Mouse (Mus musculus) adrenal gland, adult 18-20 months (tissue): Measurements from ENCODE around the gene Hexb. TPM values are rescaled to one million over a fixed set of nuclear protein-coding genes. Genes with fewer than 3 reads are reported as not detected.
"Not testable (repeated sequence)": the region's sequence is repeated elsewhere in the genome, so short reads cannot be mapped to it uniquely, and the experiment has no call there.

ENCODE experiments used
- DNase-seq, 2 experiments: peaks; one replicate each; pipeline ENCODE4 v3.0.0; 2021 to 2022; ENCODE audit warnings: low spot score in 2 of 2
- total RNA-seq, 2 experiments: library from RNA; stranded (reverse); gene quantifications; 1 replicate in 1 of 2; 2 replicates in 1 of 2; pipeline ENCODE4 v1.2.3; 2021

Hexb gene
- total RNA-seq, 2 experiments from 2014 or later, result 40.3 to 48.1 TPM

DNA sequence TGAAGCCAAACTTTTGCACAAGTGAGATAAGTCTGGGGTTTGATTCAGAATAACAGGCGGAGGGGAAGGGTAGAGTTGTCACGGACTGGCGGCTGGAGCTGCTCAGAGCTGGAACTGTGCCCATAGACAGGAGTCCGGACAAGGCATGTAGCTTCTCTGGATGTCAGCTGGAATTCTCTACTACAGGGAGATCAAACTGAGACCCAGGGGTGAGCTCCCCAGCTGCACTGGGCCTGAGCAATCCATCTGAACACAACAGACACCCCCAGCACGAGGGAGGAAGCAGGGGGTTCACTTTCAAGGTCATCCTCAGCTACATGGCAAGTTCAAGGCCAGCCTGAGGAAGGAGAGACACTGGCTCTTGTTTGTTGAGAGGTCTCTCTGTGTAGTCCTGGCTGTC lies 13.5 kb downstream of the Hexb start:
- no peak for DNase-seq

DNA sequence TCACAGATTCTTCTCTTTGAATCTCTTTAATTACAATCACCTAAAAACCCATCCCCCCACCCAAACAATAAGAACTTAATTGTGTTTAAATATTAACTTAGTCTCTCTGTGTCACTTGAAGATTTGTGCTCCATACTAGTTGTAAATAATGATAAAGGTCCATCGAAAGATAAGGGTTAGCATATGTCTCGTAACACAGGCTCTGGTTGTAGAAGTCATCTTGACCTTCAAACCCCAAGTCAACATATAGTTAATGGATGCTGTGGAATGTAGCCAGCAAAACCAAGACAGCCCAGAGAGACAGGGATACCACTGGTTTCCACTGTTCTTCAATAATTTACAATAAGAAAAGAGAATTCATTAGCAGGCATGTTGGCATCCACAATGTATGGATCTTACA lies 14.0 kb downstream of the Hexb start:
- no peak for DNase-seq

DNA sequence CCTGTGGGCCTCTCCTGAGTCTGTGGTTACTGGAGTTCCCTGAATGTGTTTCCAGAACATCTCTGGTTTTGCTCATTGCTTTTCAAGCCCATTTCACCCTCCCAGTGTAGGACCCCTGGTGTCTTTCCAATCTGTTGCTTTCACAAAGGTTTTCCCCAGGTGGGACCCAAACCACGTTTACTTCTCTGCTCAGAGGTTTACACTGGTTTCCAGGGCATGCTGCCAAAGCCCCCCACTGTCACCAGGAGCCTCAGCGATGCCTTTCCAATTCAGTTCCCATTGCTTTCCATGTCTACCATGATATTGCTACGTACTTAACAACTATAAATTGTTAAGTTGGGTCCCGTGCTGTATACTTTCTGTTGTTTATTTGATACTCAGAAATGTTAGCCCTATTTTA lies 15.3 kb downstream of the Hexb start:
- DNase-seq, result no peak

- no peak for DNase-seq
These were observed 17.9 kb downstream of the Hexb start for GRCm38 (mm10) chr13:97180113-97180828.

GRCm38 (mm10) chr13:97178943-97179342 lies 19.2 kb downstream of the Hexb start:
- no peak for DNase-seq

DNA sequence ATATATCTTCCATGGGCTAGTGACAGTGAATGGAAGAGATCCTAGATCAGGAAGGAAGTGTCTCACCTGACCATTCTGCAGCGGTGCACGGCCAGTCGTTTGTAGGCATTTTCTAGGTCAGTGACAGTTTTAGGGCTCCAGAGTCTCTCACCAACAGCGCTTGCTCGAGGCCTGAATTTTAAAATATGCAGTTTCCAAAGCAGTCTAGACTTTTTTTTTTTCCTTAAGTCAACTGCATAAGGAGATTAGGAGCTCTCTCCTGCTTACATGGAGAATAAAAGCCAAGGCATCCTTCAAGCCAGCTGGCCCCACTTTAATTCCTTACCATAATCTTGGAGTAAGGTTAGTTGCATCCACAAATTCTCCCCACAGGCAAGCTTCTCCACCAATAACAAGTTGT lies 21.4 kb downstream of the Hexb start:
- DNase-seq, result no peak

- no peak for DNase-seq
These were observed 22.5 kb downstream of the Hexb start for GRCm38 (mm10) chr13:97175520-97176264.

DNA sequence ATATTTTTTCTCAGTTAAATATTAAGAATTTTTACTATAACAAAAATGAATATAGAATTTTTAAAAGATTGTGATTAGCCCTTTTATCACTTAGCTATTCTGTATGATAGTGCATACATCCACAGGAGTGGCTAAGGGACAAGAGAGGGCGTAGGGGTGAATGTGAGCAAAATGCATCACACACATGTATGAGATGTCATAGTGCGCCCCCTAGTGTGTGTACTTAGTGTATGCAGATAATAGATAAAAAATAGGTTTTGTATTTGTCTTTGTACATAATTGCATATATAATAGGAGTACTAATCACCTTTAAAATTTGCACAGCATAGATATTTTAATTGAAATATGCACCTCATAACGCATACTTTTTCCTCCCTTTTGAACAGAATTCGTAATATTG lies 52.3 kb downstream of the Hexb start:
- DNase-seq, result peak; percentile 32 to 34

DNA sequence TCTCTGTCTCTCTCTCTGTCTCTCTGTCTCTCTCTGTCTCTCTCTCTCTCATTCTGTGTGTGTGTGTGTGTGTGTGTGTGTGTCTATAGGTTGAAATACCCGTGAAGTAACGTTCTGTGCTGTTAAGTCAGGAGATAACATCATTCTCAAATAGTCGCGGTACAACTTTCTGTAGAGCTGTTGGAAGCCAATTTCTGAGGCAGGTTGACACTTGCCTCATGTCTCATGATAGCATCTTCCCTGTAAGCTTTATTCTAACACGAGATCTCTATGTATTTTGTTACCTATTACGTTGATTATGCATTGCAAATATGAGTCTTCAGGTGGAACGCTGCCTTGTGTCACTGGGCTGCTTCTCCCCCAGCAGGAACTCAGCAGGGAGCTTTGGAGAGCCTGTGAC lies 55.8 kb downstream of the Hexb start:
- no peak for DNase-seq

DNA sequence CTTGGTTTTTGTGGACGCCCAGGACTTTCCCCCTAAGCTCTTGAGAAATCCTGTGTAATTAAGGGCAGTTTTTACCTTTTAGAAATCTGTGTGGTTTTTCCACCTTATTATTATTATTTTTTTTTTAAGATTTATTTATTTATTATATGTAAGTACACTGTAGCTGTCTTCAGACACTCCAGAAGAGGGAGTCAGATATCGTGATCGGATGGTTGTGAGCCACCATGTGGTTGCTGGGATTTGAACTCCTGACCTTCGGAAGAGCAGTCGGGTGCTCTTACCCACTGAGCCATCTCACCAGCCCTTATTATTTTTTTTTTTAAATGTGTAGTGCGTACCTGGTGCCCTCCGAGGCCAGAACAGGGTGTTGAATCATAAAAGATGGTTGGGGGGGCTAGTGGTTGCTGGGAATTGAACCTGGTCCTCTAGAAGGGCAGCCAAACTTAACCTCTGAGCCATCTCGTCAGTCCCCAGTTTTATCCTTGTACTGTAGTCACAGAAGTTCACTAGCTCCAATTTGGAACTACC lies 59.7 kb downstream of the Hexb start:
- not testable (repeated sequence) for DNase-seq

GRCm38 (mm10) chr13:97137466-97138400 lies 60.4 kb downstream of the Hexb start, which contains the start of the genes Gfm2 and Nsa2:
Gene Gfm2 (plus strand): TSS chr13:97137937.
Gene Nsa2 (minus strand): TSS chr13:97137937.
- DNase-seq, result peak; percentile 76

DNA sequence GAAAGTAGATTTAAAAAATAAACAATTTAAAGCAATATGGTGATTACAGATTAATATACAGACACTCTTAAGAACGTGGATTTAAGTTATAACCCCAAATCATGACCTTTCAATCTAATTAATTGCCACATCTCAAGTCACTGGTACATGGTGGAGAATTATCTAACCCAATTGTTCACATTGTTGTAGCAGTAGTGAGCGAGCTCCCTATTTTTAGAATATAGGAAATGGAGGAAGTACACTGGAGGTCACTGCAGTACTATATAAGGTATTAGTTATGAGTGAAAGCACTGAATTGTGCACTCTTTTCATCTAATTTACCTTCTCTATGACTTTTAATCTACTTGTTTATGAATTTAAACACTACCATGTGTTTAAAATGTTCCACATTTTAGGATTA lies 67.7 kb downstream of the Hexb start:
- not testable (repeated sequence) for DNase-seq

DNA sequence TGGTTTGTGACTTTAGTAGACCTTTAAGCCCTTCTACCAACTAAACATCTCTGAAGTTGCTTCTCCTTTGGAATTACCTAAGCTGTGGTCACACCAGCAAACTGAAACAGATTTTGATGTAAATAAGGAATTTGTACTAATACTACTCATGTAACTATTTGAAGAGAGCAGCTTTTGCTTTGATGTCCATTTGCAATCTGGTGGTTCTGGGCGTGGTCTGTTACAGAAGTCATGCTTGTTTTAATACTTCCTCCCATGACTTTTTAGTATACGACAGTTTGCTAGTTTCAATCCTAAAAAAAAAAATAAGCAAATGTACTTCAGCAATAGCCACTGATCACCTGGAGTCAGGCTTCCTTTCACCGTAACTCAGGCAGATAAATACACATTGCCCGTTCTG lies 68.5 kb downstream of the Hexb start:
- not testable (repeated sequence) for DNase-seq

Other genes starting within 250 kb of the Hexb start
- gene 1700029F12Rik, start 164.0 kb downstream of the Hexb start, total RNA-seq, result not detected
- 10 to 100 TPM in 1 of 2 experiments, 1 to 10 TPM in 1; 1.3 to 12.5 TPM for gene Fam169a, start 131.1 kb downstream of the Hexb start, total RNA-seq
- gene Gm6169, start 99.1 kb downstream of the Hexb start, total RNA-seq, result 1 to 10 TPM in 1 of 2 experiments, under 1 TPM in 1; 0.32 to 8.8 TPM
- 10 to 100 TPM; 43.6 to 49.7 TPM for gene Gfm2, start 60.4 kb downstream of the Hexb start, total RNA-seq
- gene Nsa2, start 60.4 kb downstream of the Hexb start, total RNA-seq, result 10 to 100 TPM; 58.5 to 69.6 TPM
- 10 to 100 TPM in 1 of 2 experiments, 1 to 10 TPM in 1; 6.2 to 10.6 TPM for gene Enc1, start 42.7 kb upstream of the Hexb start, total RNA-seq